Mouse (Mus musculus) olfactory bulb, adult 2 months (tissue): ENCODE measurements around the gene Pla2g2c.

Experiments used
- CTCF ChIP-seq: fragments of 200-500 bp; IDR thresholded peaks from 2 replicates; pipeline ENCODE4 v1.5.1; 2012; ENCODE audit warnings: low read depth, mild to moderate bottlenecking, low read length, moderate library complexity; ENCODE audit not compliant: insufficient read depth
- POLR2A ChIP-seq: fragments of 200-500 bp; IDR thresholded peaks from 2 replicates; pipeline ENCODE4 v1.6.1; 2012; ENCODE audit warnings: mild to moderate bottlenecking, low read depth, low read length, moderate library complexity; ENCODE audit not compliant: insufficient read depth

DNA sequence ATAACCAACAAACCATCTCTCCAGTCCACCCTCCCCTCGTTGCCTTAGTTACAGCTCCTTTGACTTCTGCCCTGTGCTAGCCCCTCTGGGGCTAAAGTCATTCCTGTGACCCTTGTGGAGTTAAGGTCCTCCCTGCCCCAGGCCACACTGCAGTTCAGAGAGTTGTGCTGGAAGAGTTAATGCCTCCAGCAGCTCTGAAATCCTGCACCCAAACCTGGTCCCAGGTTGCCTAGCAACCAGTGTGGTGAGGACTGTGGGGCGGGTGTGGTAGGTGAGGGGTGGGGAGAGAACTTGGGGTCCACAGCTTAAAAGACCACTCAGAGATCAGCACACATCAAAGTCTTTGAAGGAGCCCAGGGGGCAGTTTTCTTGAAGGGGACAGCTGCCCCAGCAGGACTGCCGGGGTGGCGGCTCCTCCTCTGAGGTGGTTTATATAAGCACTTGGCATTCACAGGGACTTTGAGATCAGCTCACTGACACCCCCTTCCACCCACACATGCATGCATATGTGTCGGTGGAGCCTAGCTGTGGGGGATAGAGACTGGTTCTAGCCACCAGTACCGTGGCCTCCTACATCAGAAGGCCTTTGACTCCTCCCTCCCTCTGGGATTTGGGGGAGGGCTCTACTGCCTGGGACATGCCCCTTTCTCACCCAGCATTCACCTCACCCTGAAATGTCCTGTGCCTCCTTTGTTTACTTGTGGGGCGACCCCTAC is 14.7 kb downstream of the Pla2g2c start:
- TF ChIP-seq CTCF (no peak), POLR2A (no peak)
